Mouse (Mus musculus) lung, embryonic 15.5 days (tissue): ENCODE data around the gene S100a7a. TPM values are rescaled to one million over a fixed set of nuclear protein-coding genes. Genes with fewer than 3 reads are reported as not detected.
A peak's percentile ranks its signal among the peaks of the same experiment; 100 is the strongest.

Experiments
- ATAC-seq: fragments of 200-750 bp; cut with Nextera tagmentation; 2 replicates; pipeline ENCODE4 v1.8.0; 2017; ENCODE audit warnings: moderate number of reproducible peaks, borderline replicate concordance; ENCODE audit not compliant: low FRiP score, low TSS enrichment; ENCODE audit errors: extremely low read depth
- H3K27ac ChIP-seq: fragments of 300-500 bp; sonication (generic); 2 replicates; pipeline ENCODE4 v1.5.1; 2015; ENCODE audit warnings: moderate library complexity, mild to moderate bottlenecking, inconsistent platforms
- H3K27me3 ChIP-seq: fragments of 300-500 bp; sonication (generic); 2 replicates; pipeline ENCODE4 v1.6.1; 2015; ENCODE audit warnings: inconsistent platforms
- H3K36me3 ChIP-seq: fragments of 300-500 bp; sonication (generic); 2 replicates; pipeline ENCODE4 v1.6.1; 2015; ENCODE audit warnings: inconsistent platforms
- H3K4me1 ChIP-seq: fragments of 300-500 bp; sonication (generic); 2 replicates; pipeline ENCODE4 v1.6.1; 2015; ENCODE audit warnings: inconsistent platforms
- H3K4me2 ChIP-seq: fragments of 300-500 bp; sonication (generic); 2 replicates; pipeline ENCODE4 v1.6.1; 2015; ENCODE audit warnings: inconsistent platforms, mild to moderate bottlenecking, moderate library complexity
- H3K4me3 ChIP-seq: fragments of 300-500 bp; sonication (generic); 2 replicates; pipeline ENCODE4 v1.5.1; 2015; ENCODE audit warnings: mild to moderate bottlenecking, inconsistent platforms
- H3K9ac ChIP-seq: fragments of 300-500 bp; sonication (generic); 2 replicates; pipeline ENCODE4 v1.6.1; 2015; ENCODE audit warnings: inconsistent platforms
- H3K9me3 ChIP-seq: fragments of 300-500 bp; sonication (generic); 2 replicates; pipeline ENCODE4 v1.6.1; 2016; ENCODE audit warnings: inconsistent platforms
- WGBS: fragments of 180-500 bp; shearing (Covaris S2); methylation state at CpG from one replicate; pipeline ENCODE4 v1.1.7; 2015; 5-methylcytosine and 5-hydroxymethylcytosine counted together
- polyA plus RNA-seq: library from polyadenylated mRNA; unstranded; fragments of >200 nt; fragmentation: Nextera tagmentation; extraction: Ambion mirVana; gene quantifications from 2 replicates; pipeline ENCODE4 v1.2.1, GENCODE M21; 2015

The S100a7a gene
- polyA plus RNA-seq, 1 experiment from 2014 or later: 0.11 TPM

DNA sequence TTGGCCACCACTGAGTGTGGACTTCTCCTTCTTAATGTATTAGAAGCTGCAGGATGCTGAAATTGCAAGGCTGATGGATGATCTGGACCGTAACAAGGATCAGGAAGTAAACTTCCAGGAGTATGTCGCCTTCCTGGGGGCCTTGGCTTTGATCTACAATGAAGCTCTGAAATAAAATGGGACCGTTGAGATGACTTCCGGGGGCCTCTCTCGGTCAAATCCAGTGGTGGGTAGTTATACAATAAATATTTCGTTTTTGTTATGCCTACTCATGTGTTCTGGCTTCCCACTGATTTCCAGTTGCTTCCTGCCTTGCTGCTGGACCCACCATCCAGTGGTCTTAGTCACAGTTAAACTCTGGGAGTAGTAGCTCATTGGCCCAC lies 39.7 kb upstream of the S100a7a start:
- 83% methylated on average over 6 of the region's 6 CpGs for WGBS
- ATAC-seq: no peak
- Histone ChIP-seq H3K4me3 (no peak overlapping the region), H3K36me3 (no peaks in the 10 kb centered on the region), H3K27me3 (no peaks in the 10 kb centered on the region), H3K4me1 (peaks cover 20% of the 10 kb centered on the region), H3K9ac (no peak overlapping the region), H3K27ac (0 out of 2 replicates have a peak overlapping the region, but pooled peaks have one; percentile 51), H3K4me2 (peak overlapping the region; percentile 77), H3K9me3 (no peaks in the 10 kb centered on the region)

DNA sequence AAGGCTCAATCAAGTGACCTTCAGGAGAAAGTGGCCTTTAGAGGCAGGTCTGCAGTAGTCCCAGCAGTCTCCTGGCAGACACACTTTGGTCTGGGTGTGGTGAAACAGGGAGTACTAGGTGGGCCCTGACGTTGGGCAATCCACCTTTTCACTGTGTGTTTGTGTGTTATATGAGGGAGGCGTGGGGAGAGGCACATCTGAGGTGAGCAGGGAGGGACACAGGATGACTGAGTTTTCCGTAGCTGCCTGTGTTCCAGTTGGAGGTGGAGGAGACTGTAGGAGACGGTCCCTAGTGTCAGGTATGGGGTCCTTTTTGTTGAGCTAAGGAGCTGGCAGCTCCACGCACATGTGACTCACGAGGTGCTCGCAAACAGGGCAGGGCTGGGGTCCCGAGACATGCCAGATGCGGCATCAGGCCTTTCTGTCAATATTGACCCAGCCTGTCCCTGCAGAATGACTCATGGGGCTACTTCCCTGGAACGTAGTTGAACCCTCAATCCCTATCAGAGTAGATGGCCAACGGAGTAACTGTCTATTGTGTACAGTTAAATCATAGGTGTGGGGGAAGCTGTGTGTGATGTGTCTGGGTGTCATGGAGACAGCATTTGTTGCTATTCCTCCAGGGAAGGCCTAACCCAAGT lies 39.1 kb upstream of the S100a7a start:
- ATAC-seq: 0 out of 2 replicates have a peak, but pooled peaks have one; percentile 17
- Histone ChIP-seq H3K9ac (no peak overlapping the region), H3K27me3 (no peaks in the 10 kb centered on the region), H3K4me3 (no peak overlapping the region), H3K27ac (peak overlapping the region; percentile 51), H3K36me3 (no peaks in the 10 kb centered on the region), H3K9me3 (no peaks in the 10 kb centered on the region), H3K4me1 (peaks cover 20% of the 10 kb centered on the region), H3K4me2 (peak overlapping the region; percentile 77)
- WGBS: 61% methylated on average over 11 of the region's 11 CpGs

- H3K4me3 ChIP-seq: no peak overlapping the region
- peak overlapping the region; percentile 51 for H3K27ac ChIP-seq
- no peaks in the 10 kb centered on the region for H3K36me3 ChIP-seq
- H3K9me3 ChIP-seq: no peaks in the 10 kb centered on the region
- ATAC-seq: peak; percentile 77
- no peaks in the 10 kb centered on the region for H3K27me3 ChIP-seq
- H3K4me1 ChIP-seq: peaks cover 20% of the 10 kb centered on the region
- peak overlapping the region; percentile 77 for H3K4me2 ChIP-seq
- 7% methylated on average over 7 of the region's 7 CpGs for WGBS
- H3K9ac ChIP-seq: no peak overlapping the region
Observed at GRCm38 (mm10) chr3:90615415-90615814, 38.4 kb upstream of the S100a7a start.

DNA sequence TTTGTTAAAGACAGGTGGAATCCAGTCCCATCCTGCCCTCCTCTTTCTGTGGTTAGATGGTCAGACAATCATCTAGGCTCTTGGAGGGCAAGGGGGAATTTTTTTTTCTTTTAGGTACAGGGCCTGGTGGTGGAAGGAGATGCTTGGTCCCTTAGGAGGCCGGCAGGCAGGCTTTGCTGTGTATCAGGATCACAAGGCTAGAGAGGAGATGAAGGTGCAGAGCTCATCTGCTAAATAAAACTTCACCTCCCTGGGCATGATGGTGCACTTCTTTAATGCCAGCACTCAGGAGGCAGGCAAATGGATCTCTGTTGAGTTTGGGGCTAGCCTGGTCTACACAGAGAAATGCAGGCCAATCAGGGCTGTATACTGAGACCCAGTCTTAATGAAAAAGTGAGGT lies 37.9 kb upstream of the S100a7a start:
- Histone ChIP-seq H3K4me2 (no peak overlapping the region; the same call in 1 of the 2 replicates), H3K27ac (peak overlapping the region; percentile 48; the same call in 1 of the 2 replicates)

DNA sequence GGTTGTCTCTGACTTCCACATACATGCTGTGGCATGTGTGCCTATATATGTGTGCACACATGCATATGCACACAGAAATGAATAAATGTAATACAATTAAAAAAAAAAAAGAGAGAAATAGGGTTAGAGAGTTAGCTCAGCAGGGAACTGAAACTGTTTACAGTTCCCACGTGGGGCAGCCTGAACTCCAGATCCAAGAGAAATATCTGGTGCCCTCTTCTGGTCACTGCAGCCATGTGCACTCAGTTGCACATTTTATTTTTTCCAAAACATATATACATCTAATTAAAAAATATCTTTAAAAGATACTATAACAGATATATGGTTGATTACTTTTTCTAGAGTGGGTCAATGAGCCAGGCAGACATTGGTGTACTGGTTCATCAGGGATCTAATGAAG lies 36.2 kb upstream of the S100a7a start:
- Histone ChIP-seq H3K4me3 (no peak overlapping the region), H3K9ac (no peak overlapping the region), H3K4me1 (peaks cover 20% of the 10 kb centered on the region), H3K4me2 (no peak overlapping the region), H3K27me3 (no peaks in the 10 kb centered on the region), H3K36me3 (no peaks in the 10 kb centered on the region), H3K9me3 (no peaks in the 10 kb centered on the region), H3K27ac (no peak overlapping the region)
- WGBS: 24% methylated on average over 1 of the region's 1 CpGs
- no peak for ATAC-seq

More for the DNA sequence above, 37.9 kb upstream of the S100a7a start:
- WGBS: 50% methylated on average over 1 of the region's 1 CpGs
- H3K9ac ChIP-seq: no peak overlapping the region
- peaks cover 20% of the 10 kb centered on the region for H3K4me1 ChIP-seq
- H3K27me3 ChIP-seq: no peaks in the 10 kb centered on the region
- H3K36me3 ChIP-seq: no peaks in the 10 kb centered on the region
- no peak for ATAC-seq
- no peak overlapping the region for H3K4me3 ChIP-seq
- H3K9me3 ChIP-seq: no peaks in the 10 kb centered on the region

- H3K27me3 ChIP-seq: no peaks in the 10 kb centered on the region
- no peak for ATAC-seq
- no peak overlapping the region for H3K27ac ChIP-seq
- H3K36me3 ChIP-seq: no peaks in the 10 kb centered on the region
- H3K4me1 ChIP-seq: peaks cover 17% of the 10 kb centered on the region
- no peak overlapping the region for H3K9ac ChIP-seq
- no peak overlapping the region for H3K4me2 ChIP-seq
- no peaks in the 10 kb centered on the region for H3K9me3 ChIP-seq
- 30% methylated on average over 7 of the region's 7 CpGs for WGBS
- H3K4me3 ChIP-seq: no peak overlapping the region
Observed at GRCm38 (mm10) chr3:90621552-90621951, 32.3 kb upstream of the S100a7a start.

GRCm38 (mm10) chr3:90623435-90624071 lies 30.3 kb upstream of the S100a7a start:
- Histone ChIP-seq H3K4me1 (peaks cover 17% of the 10 kb centered on the region), H3K9ac (no peak overlapping the region), H3K4me3 (no peak overlapping the region), H3K9me3 (no peaks in the 10 kb centered on the region), H3K4me2 (no peak overlapping the region), H3K27ac (peak overlapping the region; percentile 53), H3K36me3 (no peaks in the 10 kb centered on the region), H3K27me3 (no peaks in the 10 kb centered on the region)
- 18% methylated on average over 2 of the region's 2 CpGs for WGBS
- ATAC-seq: peak; percentile 46; the same call in 1 of the 2 replicates

DNA sequence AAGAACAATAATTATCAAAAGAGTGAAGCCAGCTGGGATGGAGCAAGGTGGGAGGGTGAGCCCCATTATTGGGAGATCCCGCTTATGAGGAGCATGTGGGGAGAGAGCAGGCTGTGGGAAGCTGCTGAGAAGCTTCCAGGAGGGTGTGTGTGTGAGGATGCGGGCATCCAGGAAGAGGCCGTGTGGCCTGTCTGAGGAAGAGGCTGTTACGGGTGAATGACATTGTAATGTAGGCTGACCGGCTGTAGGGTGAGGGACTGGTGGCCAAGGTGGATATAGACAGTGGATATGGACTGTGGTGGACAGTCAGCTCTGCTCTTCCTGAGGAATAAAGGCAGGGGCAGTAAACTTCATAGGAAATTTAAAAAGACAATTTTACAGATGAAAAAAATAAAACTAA lies 28.3 kb upstream of the S100a7a start:
- Histone ChIP-seq H3K27ac (peak overlapping the region; percentile 83), H3K9me3 (no peaks in the 10 kb centered on the region), H3K27me3 (no peaks in the 10 kb centered on the region), H3K4me1 (peaks cover 17% of the 10 kb centered on the region), H3K9ac (no peak overlapping the region), H3K36me3 (no peaks in the 10 kb centered on the region), H3K4me2 (no peak overlapping the region), H3K4me3 (no peak overlapping the region)
- WGBS: 70% methylated on average over 5 of the region's 5 CpGs
- no peak for ATAC-seq

DNA sequence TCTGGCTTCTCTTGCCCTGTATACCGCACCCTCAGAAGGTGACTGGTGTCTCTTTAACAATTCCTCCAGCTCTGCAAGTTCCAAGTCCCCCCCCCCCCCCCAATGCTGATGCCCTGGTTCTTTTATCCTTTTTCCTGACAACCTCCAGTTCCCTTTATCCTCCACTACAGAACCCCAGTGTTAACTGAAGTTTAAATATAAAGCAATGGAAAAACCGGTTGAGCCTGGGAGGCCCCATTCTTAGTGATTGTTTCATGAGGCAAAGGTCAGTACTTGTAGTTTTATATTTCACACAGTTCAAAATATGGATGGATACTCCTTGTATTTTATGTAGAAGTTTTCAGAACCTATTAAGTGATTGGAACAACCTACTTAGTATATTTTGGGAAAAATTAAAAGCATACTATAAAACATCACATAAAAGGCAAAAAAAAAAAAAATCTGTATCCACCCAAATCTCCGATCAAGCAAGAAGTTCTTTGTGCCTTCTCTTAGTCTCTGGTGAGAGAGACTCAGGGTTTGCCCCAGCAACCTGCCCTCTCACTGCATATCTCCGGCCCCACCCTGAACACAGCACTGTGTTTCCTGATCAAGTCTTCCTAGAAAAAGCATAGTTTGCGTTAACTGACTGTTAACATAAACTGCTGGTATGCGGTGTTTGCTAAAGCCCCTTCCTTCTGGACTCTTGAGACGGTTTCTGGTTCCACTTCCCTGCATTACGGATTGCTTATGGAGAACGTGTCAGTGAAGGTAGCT lies 27.4 kb upstream of the S100a7a start:
- no peaks in the 10 kb centered on the region for H3K9me3 ChIP-seq
- H3K36me3 ChIP-seq: no peaks in the 10 kb centered on the region
- ATAC-seq: peak; percentile 19; the same call in 1 of the 2 replicates
- H3K27me3 ChIP-seq: no peaks in the 10 kb centered on the region
- peaks cover 17% of the 10 kb centered on the region for H3K4me1 ChIP-seq
- no peak overlapping the region for H3K9ac ChIP-seq
- H3K27ac ChIP-seq: peak overlapping the region; percentile 83
- no peak overlapping the region for H3K4me3 ChIP-seq
- 36% methylated on average over 9 of the region's 9 CpGs for WGBS
- H3K4me2 ChIP-seq: no peak overlapping the region

- Histone ChIP-seq H3K4me3 (no peak overlapping the region), H3K27me3 (no peaks in the 10 kb centered on the region), H3K4me2 (no peak overlapping the region), H3K9ac (no peak overlapping the region), H3K4me1 (peaks cover 17% of the 10 kb centered on the region), H3K27ac (peak overlapping the region; percentile 80), H3K36me3 (no peaks in the 10 kb centered on the region), H3K9me3 (no peaks in the 10 kb centered on the region)
- ATAC-seq: no peak
- WGBS: 81% methylated on average over 5 of the region's 5 CpGs
Observed at GRCm38 (mm10) chr3:90627366-90627765, 26.5 kb upstream of the S100a7a start.

GRCm38 (mm10) chr3:90627807-90628206 lies 26.0 kb upstream of the S100a7a start:
- Histone ChIP-seq H3K9ac (no peak overlapping the region), H3K27me3 (no peaks in the 10 kb centered on the region), H3K4me2 (no peak overlapping the region), H3K4me3 (no peak overlapping the region), H3K36me3 (no peaks in the 10 kb centered on the region), H3K4me1 (peaks cover 16% of the 10 kb centered on the region), H3K27ac (no peak overlapping the region), H3K9me3 (no peaks in the 10 kb centered on the region)
- no peak for ATAC-seq
- 58% methylated on average over 4 of the region's 4 CpGs for WGBS

- WGBS: 60% methylated on average over 2 of the region's 2 CpGs
- no peak overlapping the region for H3K9ac ChIP-seq
- no peaks in the 10 kb centered on the region for H3K9me3 ChIP-seq
- H3K36me3 ChIP-seq: no peaks in the 10 kb centered on the region
- H3K4me2 ChIP-seq: no peak overlapping the region
- H3K27me3 ChIP-seq: no peaks in the 10 kb centered on the region
- no peak overlapping the region for H3K27ac ChIP-seq
- H3K4me1 ChIP-seq: peaks cover 1% of the 10 kb centered on the region; the same call in 1 of the 2 replicates
- no peak for ATAC-seq
- H3K4me3 ChIP-seq: no peak overlapping the region
Observed at GRCm38 (mm10) chr3:90629298-90629697, 24.5 kb upstream of the S100a7a start.
